Mouse (Mus musculus) midbrain, embryonic 13.5 days (tissue): ENCODE measurements around the gene Gm49358. TPM values are rescaled to one million over a fixed set of nuclear protein-coding genes. Genes with fewer than 3 reads are reported as not detected.
A peak's percentile ranks its signal among the peaks of the same experiment; 100 is the strongest.

Source experiments
- ATAC-seq: fragments of 200-750 bp; cut with Nextera tagmentation; 2 replicates; pipeline ENCODE4 v1.8.0; 2017; ENCODE audit warnings: mild to moderate bottlenecking, moderate TSS enrichment, moderate library complexity
- H3K27ac ChIP-seq: fragments of 300-500 bp; sonication (generic); 2 replicates; pipeline ENCODE4 v1.5.1; 2015; ENCODE audit warnings: inconsistent platforms, mild to moderate bottlenecking, moderate library complexity
- H3K27me3 ChIP-seq: fragments of 300-500 bp; sonication (generic); 2 replicates; pipeline ENCODE4 v1.6.1; 2015; ENCODE audit warnings: mild to moderate bottlenecking, inconsistent platforms
- H3K36me3 ChIP-seq: fragments of 300-500 bp; sonication (generic); 2 replicates; pipeline ENCODE4 v1.6.1; 2015; ENCODE audit warnings: mild to moderate bottlenecking, inconsistent platforms
- H3K4me1 ChIP-seq: fragments of 300-500 bp; sonication (generic); replicated peaks from 2 replicates; pipeline ENCODE4 v1.6.1; 2015; ENCODE audit warnings: inconsistent platforms
- H3K4me2 ChIP-seq: fragments of 300-500 bp; sonication (generic); replicated peaks from 2 replicates; pipeline ENCODE4 v1.6.1; 2015; ENCODE audit warnings: moderate library complexity, mild to moderate bottlenecking, inconsistent platforms
- H3K4me3 ChIP-seq: fragments of 300-500 bp; sonication (generic); replicated peaks from 2 replicates; pipeline ENCODE4 v1.5.1; 2015; ENCODE audit warnings: mild to moderate bottlenecking, inconsistent platforms
- H3K9ac ChIP-seq: fragments of 300-500 bp; sonication (generic); replicated peaks from 2 replicates; pipeline ENCODE4 v1.6.1; 2015; ENCODE audit warnings: mild to moderate bottlenecking, inconsistent platforms
- H3K9me3 ChIP-seq: fragments of 300-500 bp; sonication (generic); 2 replicates; pipeline ENCODE4 v1.6.1; 2016; ENCODE audit warnings: mild to moderate bottlenecking, inconsistent platforms
- WGBS: fragments of 180-500 bp; shearing (Covaris S2); methylation state at CpG from one replicate; pipeline ENCODE4 v1.1.7; 2015; 5-methylcytosine and 5-hydroxymethylcytosine counted together
- polyA plus RNA-seq: library from polyadenylated mRNA; unstranded; fragments of >200 nt; fragmentation: Nextera tagmentation; extraction: Ambion mirVana; gene quantifications from 2 replicates; pipeline ENCODE4 v1.2.1, GENCODE M21; 2015

The Gm49358 gene
- polyA plus RNA-seq, 1 experiment from 2014 or later, result not detected

DNA sequence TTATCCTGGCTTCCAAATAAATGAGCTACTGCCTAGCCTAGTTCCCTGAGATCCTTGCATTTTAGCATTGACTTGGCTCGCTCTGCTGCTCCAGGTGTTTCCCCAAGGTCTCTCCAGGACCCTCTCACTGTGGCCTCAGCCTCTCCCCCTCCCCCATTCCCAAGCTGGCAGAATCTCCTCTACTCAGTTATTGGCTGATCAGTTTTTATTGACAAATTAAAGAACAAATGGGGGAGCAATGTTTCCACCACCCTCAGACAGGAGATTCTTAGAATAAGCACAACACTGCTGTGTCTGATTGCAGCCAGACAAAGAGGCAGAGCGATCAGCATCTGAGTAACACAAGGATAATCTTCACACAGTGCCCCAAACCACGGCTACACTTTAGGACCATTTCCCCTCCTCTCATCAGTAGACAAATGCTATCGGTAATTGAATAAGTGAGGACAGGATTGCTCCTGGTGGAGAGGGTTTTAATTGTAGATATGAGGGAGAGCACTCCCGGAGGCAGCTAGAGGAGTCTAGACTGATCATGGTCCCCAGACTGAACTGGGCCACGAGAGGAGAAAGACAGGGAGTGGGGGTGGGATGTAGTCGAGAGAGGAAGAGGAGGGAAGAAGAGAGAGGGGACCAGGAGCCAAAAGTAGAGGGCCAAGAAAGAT, 1.9 kb upstream of the Gm49358 start:
- Histone ChIP-seq H3K4me1 (no peaks in the 10 kb centered on the region), H3K9me3 (no peaks in the 10 kb centered on the region), H3K27me3 (no peaks in the 10 kb centered on the region), H3K36me3 (no peaks in the 10 kb centered on the region), H3K4me3 (no peak overlapping the region), H3K9ac (no peak overlapping the region), H3K27ac (peak overlapping the region; percentile 41; the same call in 1 of the 2 replicates), H3K4me2 (no peak overlapping the region)
- WGBS, result 48% methylated on average over 7 of the region's 7 CpGs
- ATAC-seq, result peak; percentile 73

GRCm38 (mm10) chr10:86762384-86762730, 1.4 kb upstream of the Gm49358 start:
- ATAC-seq, result 0 out of 2 replicates have a peak, but pooled peaks have one; percentile 5
- H3K36me3 ChIP-seq, result no peaks in the 10 kb centered on the region
- H3K9me3 ChIP-seq, result no peaks in the 10 kb centered on the region
- H3K4me1 ChIP-seq, result no peaks in the 10 kb centered on the region
- H3K27me3 ChIP-seq, result no peaks in the 10 kb centered on the region
- 72% methylated on average over 3 of the region's 3 CpGs for WGBS
- H3K27ac ChIP-seq, result peak overlapping the region; percentile 41; the same call in 1 of the 2 replicates
- H3K9ac ChIP-seq, result no peak overlapping the region
- H3K4me3 ChIP-seq, result no peak overlapping the region
- no peak overlapping the region for H3K4me2 ChIP-seq

DNA sequence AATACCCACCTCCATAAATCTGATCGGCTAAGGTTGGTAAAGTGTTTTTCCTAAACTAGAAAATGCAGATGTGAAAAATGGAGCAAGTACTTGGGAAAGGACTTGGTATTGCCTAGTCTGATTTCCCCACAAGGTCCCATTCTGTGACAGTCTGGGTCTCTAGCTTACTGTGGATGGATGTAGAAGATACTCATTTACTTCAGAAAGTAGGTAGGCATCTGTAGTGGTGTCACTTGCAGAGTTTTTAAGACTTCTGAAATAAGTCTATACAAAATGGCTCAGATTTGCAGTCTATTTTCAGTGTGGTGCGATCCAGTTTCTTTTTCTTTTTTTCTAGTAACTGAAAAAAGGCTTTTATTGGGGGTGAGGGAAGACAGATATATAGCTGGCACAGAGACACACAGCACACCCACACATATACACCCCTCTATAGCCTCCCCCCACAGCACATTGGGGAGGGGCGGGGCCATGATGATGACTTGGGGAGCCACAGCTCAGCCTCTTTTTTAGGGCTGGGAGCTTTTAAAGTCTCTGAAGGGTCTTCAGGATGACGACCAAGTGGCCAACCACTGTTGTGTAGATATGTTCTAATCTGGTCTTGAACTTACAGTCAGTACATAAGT, 1.7 kb downstream of the Gm49358 start:
- no peak for ATAC-seq
- WGBS, result 89% methylated on average over 4 of the region's 4 CpGs
- H3K27me3 ChIP-seq, result no peaks in the 10 kb centered on the region

DNA sequence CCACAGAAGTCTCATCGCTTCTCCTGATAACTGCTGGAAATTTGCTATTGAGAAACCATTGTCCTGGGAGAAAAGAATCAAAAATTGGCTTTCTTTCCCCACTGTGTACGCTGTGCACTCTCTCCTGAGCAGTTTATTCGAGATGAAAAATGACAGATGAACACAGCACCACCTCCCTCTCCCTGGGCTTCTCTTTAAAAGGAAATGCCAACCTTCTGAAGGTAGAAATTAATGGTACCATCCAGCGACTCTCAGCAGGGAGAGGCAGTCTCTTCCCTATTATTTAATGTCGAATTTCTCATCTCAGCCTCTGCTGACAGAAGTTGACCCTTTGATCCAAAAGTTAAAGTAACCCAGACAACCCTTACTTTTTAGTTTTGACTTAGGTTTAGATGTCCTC, 5.4 kb downstream of the Gm49358 start:
- Histone ChIP-seq H3K4me1 (peaks cover 17% of the 10 kb centered on the region), H3K27ac (no peak overlapping the region), H3K4me2 (no peak overlapping the region), H3K4me3 (no peak overlapping the region), H3K9me3 (no peaks in the 10 kb centered on the region), H3K9ac (no peak overlapping the region), H3K27me3 (no peaks in the 10 kb centered on the region), H3K36me3 (no peaks in the 10 kb centered on the region)
- 69% methylated on average over 5 of the region's 5 CpGs for WGBS
- no peak for ATAC-seq

More for the DNA sequence above, 1.7 kb downstream of the Gm49358 start:
- Histone ChIP-seq H3K4me2 (no peak overlapping the region), H3K27ac (no peak overlapping the region), H3K4me3 (no peak overlapping the region), H3K9ac (no peak overlapping the region), H3K9me3 (no peaks in the 10 kb centered on the region), H3K4me1 (peaks cover 17% of the 10 kb centered on the region), H3K36me3 (no peaks in the 10 kb centered on the region)

DNA sequence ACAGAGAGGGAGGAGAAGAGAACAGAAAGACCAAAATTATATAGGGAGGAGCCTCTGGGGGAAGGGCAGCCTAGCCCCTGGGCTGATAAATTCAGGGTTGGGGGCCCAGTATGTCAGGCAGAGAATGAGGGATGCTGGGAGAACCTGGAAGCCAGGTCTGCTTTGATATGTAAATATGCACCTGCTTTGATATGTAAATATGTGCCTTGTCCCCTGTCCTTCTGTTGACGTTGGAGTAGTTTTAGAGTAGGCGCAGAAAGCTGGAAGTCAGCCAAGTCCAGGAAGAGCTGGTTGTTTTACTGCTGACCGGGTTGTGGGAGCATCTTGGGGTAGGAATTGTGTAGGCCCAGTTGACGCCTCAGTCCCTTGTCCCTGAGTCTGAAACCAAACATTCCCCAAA, 6.0 kb downstream of the Gm49358 start:
- Histone ChIP-seq H3K27ac (peak overlapping the region; percentile 52), H3K9ac (no peak overlapping the region), H3K4me2 (no peak overlapping the region), H3K27me3 (no peaks in the 10 kb centered on the region), H3K4me1 (peaks cover 17% of the 10 kb centered on the region), H3K4me3 (no peak overlapping the region), H3K36me3 (no peaks in the 10 kb centered on the region), H3K9me3 (no peaks in the 10 kb centered on the region)
- WGBS, result 24% methylated on average over 4 of the region's 4 CpGs
- peak; percentile 76 for ATAC-seq

GRCm38 (mm10) chr10:86771701-86772100, 7.9 kb downstream of the Gm49358 start:
- H3K27me3 ChIP-seq, result no peaks in the 10 kb centered on the region
- peaks cover 17% of the 10 kb centered on the region for H3K4me1 ChIP-seq
- H3K9ac ChIP-seq, result no peak overlapping the region
- H3K9me3 ChIP-seq, result no peaks in the 10 kb centered on the region
- no peak for ATAC-seq
- no peak overlapping the region for H3K4me3 ChIP-seq
- no peaks in the 10 kb centered on the region for H3K36me3 ChIP-seq
- H3K27ac ChIP-seq, result no peak overlapping the region
- WGBS, result 83% methylated on average over 5 of the region's 5 CpGs
- H3K4me2 ChIP-seq, result no peak overlapping the region

- Histone ChIP-seq H3K9ac (no peak overlapping the region), H3K27me3 (no peaks in the 10 kb centered on the region), H3K9me3 (no peaks in the 10 kb centered on the region), H3K4me3 (no peak overlapping the region), H3K36me3 (no peaks in the 10 kb centered on the region), H3K27ac (no peak overlapping the region), H3K4me2 (no peak overlapping the region), H3K4me1 (peaks cover 17% of the 10 kb centered on the region)
- 89% methylated on average over 6 of the region's 6 CpGs for WGBS
- no peak for ATAC-seq
Observed at GRCm38 (mm10) chr10:86772231-86772631, 8.5 kb downstream of the Gm49358 start.

DNA sequence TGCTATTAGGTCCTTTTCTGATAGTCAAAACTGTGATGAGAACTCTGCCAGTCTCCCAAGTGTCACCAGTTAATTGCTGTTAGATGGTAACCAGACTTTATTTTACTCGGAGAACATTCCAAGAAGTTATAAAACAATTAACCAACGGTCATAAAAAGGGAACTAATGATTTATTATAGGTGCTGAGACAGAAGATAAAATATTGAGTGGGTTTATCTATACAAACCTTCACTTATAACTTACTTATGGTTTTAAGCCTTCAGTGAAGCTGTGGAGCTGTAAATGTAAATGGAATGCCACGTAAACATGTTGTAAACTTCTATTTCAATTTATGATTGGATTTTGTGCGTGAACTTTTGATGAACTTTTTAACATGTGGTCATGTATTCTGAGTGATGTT, 9.6 kb downstream of the Gm49358 start:
- 81% methylated on average over 4 of the region's 4 CpGs for WGBS
- no peaks in the 10 kb centered on the region for H3K9me3 ChIP-seq
- H3K27ac ChIP-seq, result no peak overlapping the region
- no peak overlapping the region for H3K9ac ChIP-seq
- H3K4me1 ChIP-seq, result peaks cover 24% of the 10 kb centered on the region
- H3K36me3 ChIP-seq, result no peaks in the 10 kb centered on the region
- no peak for ATAC-seq
- no peak overlapping the region for H3K4me2 ChIP-seq
- H3K4me3 ChIP-seq, result no peak overlapping the region
- H3K27me3 ChIP-seq, result no peaks in the 10 kb centered on the region

- H3K27ac ChIP-seq, result no peak overlapping the region
- H3K9me3 ChIP-seq, result no peaks in the 10 kb centered on the region
- peaks cover 11% of the 10 kb centered on the region; the same call in 1 of the 2 replicates for H3K27me3 ChIP-seq
- H3K36me3 ChIP-seq, result no peaks in the 10 kb centered on the region
- WGBS, result 90% methylated on average over 9 of the region's 9 CpGs
- H3K9ac ChIP-seq, result no peak overlapping the region
- H3K4me2 ChIP-seq, result no peak overlapping the region
- H3K4me3 ChIP-seq, result no peak overlapping the region
- ATAC-seq, result no peak
- peaks cover 14% of the 10 kb centered on the region for H3K4me1 ChIP-seq
Observed at GRCm38 (mm10) chr10:86776281-86776680, 12.5 kb downstream of the Gm49358 start.

GRCm38 (mm10) chr10:86777614-86778319, 14.0 kb downstream of the Gm49358 start:
- H3K36me3 ChIP-seq, result no peaks in the 10 kb centered on the region
- no peak overlapping the region for H3K27ac ChIP-seq
- H3K4me2 ChIP-seq, result peak overlapping the region; percentile 85
- no peaks in the 10 kb centered on the region for H3K9me3 ChIP-seq
- peaks cover 26% of the 10 kb centered on the region for H3K4me1 ChIP-seq
- H3K27me3 ChIP-seq, result peaks cover 11% of the 10 kb centered on the region; the same call in 1 of the 2 replicates
- 42% methylated on average over 19 of the region's 19 CpGs for WGBS
- H3K4me3 ChIP-seq, result peak overlapping the region; percentile 62
- ATAC-seq, result no peak
- H3K9ac ChIP-seq, result peak overlapping the region; percentile 73

DNA sequence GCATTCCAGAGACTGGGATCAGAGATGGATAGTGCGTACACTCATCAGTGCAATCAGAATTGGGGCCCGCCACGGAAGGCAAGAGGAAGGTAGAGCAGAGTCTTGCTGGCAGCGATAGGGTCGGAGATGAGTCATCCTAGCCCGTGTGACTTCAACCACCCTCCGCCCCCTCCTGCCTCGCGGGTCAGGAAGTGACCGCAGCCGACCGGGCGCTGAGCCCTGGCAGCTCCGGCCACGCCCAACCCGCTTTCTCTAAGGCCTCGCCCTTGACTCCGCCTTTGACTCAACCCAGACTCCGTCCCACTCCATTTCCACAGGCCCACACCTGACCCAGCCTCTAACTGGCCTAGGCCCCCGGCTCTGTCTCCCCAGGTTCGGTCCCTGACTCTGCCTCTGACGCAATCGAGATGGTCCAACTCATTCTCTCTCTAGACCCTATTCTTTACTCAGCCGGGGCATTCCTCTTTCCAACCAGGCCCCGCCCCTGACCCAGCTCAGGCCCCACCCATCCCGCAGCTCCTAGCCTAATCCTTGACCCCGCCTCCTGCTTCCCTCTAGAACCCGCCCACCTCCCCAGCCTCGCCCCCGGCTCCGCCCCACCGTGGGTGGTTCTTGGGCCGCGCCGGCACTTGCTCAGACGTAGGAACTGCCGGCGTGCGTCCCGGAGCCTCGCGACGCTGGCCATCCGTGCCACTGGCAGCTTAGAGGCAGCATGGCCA, 14.8 kb downstream of the Gm49358 start, which contains the start of gene Nt5dc3:
TSS of gene Nt5dc3 (plus strand) at position 608 of the 719 bp plus-strand sequence.
- peak; percentile 94 for ATAC-seq
- H3K4me3 ChIP-seq, result peak within 1 kb of the TSS; percentile 62
- peak within 1 kb of the TSS; percentile 57 for H3K27ac ChIP-seq
- no peaks in the 10 kb centered on the region for H3K36me3 ChIP-seq
- peaks cover 30% of the 10 kb centered on the region for H3K4me1 ChIP-seq
- peak within 1 kb of the TSS; percentile 73 for H3K9ac ChIP-seq
- H3K9me3 ChIP-seq, result no peaks in the 10 kb centered on the region
- H3K4me2 ChIP-seq, result peak within 1 kb of the TSS; percentile 85
- under 1% methylated on average over 44 of the region's 44 CpGs for WGBS
- peaks cover 11% of the 10 kb centered on the region; the same call in 1 of the 2 replicates for H3K27me3 ChIP-seq
